Mouse (Mus musculus): ENCODE results near the gene Ankrd53.

GRCm38 (mm10) chr6:83713271-83714136 lies 48.9 kb upstream of the Ankrd53 start:
- TF ChIP-seq POLR2A (IDR thresholded peaks at IDR 0.05; ENCODE audit: borderline replicate concordance, control insufficient read depth, low read depth, low read length) = no peak
- no peak for TF ChIP-seq CTCF (IDR thresholded peaks at IDR 0.05; ENCODE audit: control insufficient read depth, insufficient read depth, low read length)

All from bone marrow, adult 2 months (tissue).